Mouse (Mus musculus) CH12F3 (cell line): ENCODE measurements around the gene Psme1.

ENCODE experiments used
- in situ Hi-C: fragments of 300-500 bp; cut with MboI; formaldehyde crosslinking; loops from 2 replicates; pipeline ENCODE4 v1.14.3; 2020; ENCODE audit warnings: low sequenced_read_pairs

Psme1 gene

GRCm38 (mm10) chr14:55596036-55596690 is 18.2 kb downstream of the Psme1 start:
- in situ Hi-C loops: no loop called here

GRCm38 (mm10) chr14:55598521-55599390 is 20.8 kb downstream of the Psme1 start:
- in situ Hi-C loops: no loop called here

GRCm38 (mm10) chr14:55603271-55603632 is 25.3 kb downstream of the Psme1 start, which contains the start of gene Irf9:
Gene Irf9, plus strand, starts transcription at chr14:55603571.
- in situ Hi-C loops: no loop called here

- in situ Hi-C loops: no loop called here
Observed at GRCm38 (mm10) chr14:55603633-55604576, 26.0 kb downstream of the Psme1 start.

- in situ Hi-C loops: no loop called here
Observed at GRCm38 (mm10) chr14:55604823-55605222, 26.9 kb downstream of the Psme1 start.

GRCm38 (mm10) chr14:55605743-55606459 is 28.0 kb downstream of the Psme1 start:
- in situ Hi-C loops: no loop called here

GRCm38 (mm10) chr14:55608339-55608738 is 30.4 kb downstream of the Psme1 start:
- in situ Hi-C loops: no loop called here

- in situ Hi-C loops: no loop called here
Observed at GRCm38 (mm10) chr14:55613346-55613745, 35.4 kb downstream of the Psme1 start.

GRCm38 (mm10) chr14:55614565-55615178 is 36.7 kb downstream of the Psme1 start:
- in situ Hi-C loops: no loop called here

GRCm38 (mm10) chr14:55615876-55616275 is 38.0 kb downstream of the Psme1 start:
- in situ Hi-C loops: no loop called here

GRCm38 (mm10) chr14:55616844-55617243 is 38.9 kb downstream of the Psme1 start:
- in situ Hi-C loops: no loop called here

- in situ Hi-C loops: no loop called here
Observed at GRCm38 (mm10) chr14:55617822-55618221, 39.9 kb downstream of the Psme1 start, which contains the start of gene Rec8. Gene Rec8, plus strand, starts transcription at chr14:55618037.

- in situ Hi-C loops: no loop called here
Observed at GRCm38 (mm10) chr14:55618486-55619195, 40.7 kb downstream of the Psme1 start.

GRCm38 (mm10) chr14:55628077-55628827 is 50.3 kb downstream of the Psme1 start:
- in situ Hi-C loops: no loop called here

- in situ Hi-C loops: no loop called here
Observed at GRCm38 (mm10) chr14:55629312-55629711, 51.4 kb downstream of the Psme1 start.
